Mouse (Mus musculus) MEL (cell line): Measurements from ENCODE around the gene Pcgf1. TPM values are rescaled to one million over a fixed set of nuclear protein-coding genes. Genes with fewer than 3 reads are reported as not detected.

Experiments
- DNase-seq: peaks from one replicate; pipeline ENCODE4 v3.0.0; 2011; ENCODE audit warnings: low read depth, low spot score
- H3K27ac ChIP-seq: 2 replicates; pipeline ENCODE4 v1.5.1; 2012; ENCODE audit warnings: low read depth, mild to moderate bottlenecking, control low read depth, low read length, moderate library complexity; ENCODE audit not compliant: control insufficient read depth
- H3K27me3 ChIP-seq, 2 experiments: fragments of 150-350 bp in 1 of 2; sonication (generic) in 1 of 2; 2 replicates each; pipeline ENCODE4 v1.6.1; 2012; ENCODE audit warnings: low read length in 2 of 2, mild to moderate bottlenecking in 2 of 2, improper control_type of control experiment in 1 of 2, moderate library complexity in 1 of 2; ENCODE audit not compliant: insufficient read depth in 2 of 2, control insufficient read depth in 1 of 2
- H3K36me3 ChIP-seq, 2 experiments: 2 replicates each; pipeline ENCODE4 v1.6.1; 2012 to 2014; ENCODE audit warnings: low read length in 2 of 2, improper control_type of control experiment in 1 of 2, inconsistent platforms in 1 of 2, mild to moderate bottlenecking in 1 of 2; ENCODE audit not compliant: insufficient read depth in 2 of 2, control insufficient read depth in 1 of 2
- H3K4me1 ChIP-seq, 2 experiments: fragments of 150-350 bp in 1 of 2; sonication (generic) in 1 of 2; 2 replicates each; pipeline ENCODE4 v1.6.1; 2012; ENCODE audit warnings: low read length in 2 of 2, improper control_type of control experiment in 1 of 2, mild to moderate bottlenecking in 1 of 2; ENCODE audit not compliant: insufficient read depth in 2 of 2, control insufficient read depth in 1 of 2
- H3K4me3 ChIP-seq, 2 experiments: fragments of 150-350 bp in 1 of 2; sonication (generic) in 1 of 2; 2 replicates each; pipeline ENCODE4 v1.5.1; 2012; ENCODE audit warnings: low read depth in 2 of 2, low read length in 2 of 2, mild to moderate bottlenecking in 2 of 2, moderate library complexity in 2 of 2, control low read depth in 1 of 2, improper control_type of control experiment in 1 of 2; ENCODE audit not compliant: control insufficient read depth in 1 of 2, insufficient read depth in 1 of 2
- H3K79me2 ChIP-seq: 2 replicates; pipeline ENCODE4 v1.6.1; 2012; ENCODE audit warnings: mild to moderate bottlenecking, low read length, moderate library complexity; ENCODE audit not compliant: control insufficient read depth, poor library complexity, insufficient read depth
- H3K9ac ChIP-seq: 2 replicates; pipeline ENCODE4 v1.6.1; 2012; ENCODE audit warnings: low read depth, mild to moderate bottlenecking, control low read depth, low read length, moderate library complexity; ENCODE audit not compliant: control insufficient read depth, poor library complexity, severe bottlenecking
- H3K9me3 ChIP-seq: fragments of 150-350 bp; sonication (generic); replicated peaks from 2 replicates; pipeline ENCODE4 v1.6.1; 2012; ENCODE audit warnings: mild to moderate bottlenecking, low read length, improper control_type of control experiment, moderate library complexity; ENCODE audit not compliant: insufficient read depth
- BHLHE40 ChIP-seq: IDR thresholded peaks from 2 replicates; pipeline ENCODE4 v1.6.1; 2012; ENCODE audit warnings: low read depth, mild to moderate bottlenecking, inconsistent platforms, low read length, improper control_type of control experiment, borderline replicate concordance
- CHD1 ChIP-seq: IDR thresholded peaks from 2 replicates; pipeline ENCODE4 v1.6.1; 2012; ENCODE audit warnings: low read depth, mild to moderate bottlenecking, inconsistent platforms, low read length, improper control_type of control experiment
- E2F4 ChIP-seq: IDR thresholded peaks from 2 replicates; pipeline ENCODE4 v1.6.1; 2011; ENCODE audit warnings: low read depth, low read length, improper control_type of control experiment, borderline replicate concordance
- GATA1 ChIP-seq: IDR thresholded peaks from 2 replicates; pipeline ENCODE4 v1.6.1; 2011; ENCODE audit warnings: low read depth, low read length, improper control_type of control experiment
- HCFC1 ChIP-seq: IDR thresholded peaks from 2 replicates; pipeline ENCODE4 v1.6.1; 2012; ENCODE audit warnings: low read depth, mild to moderate bottlenecking, inconsistent platforms, low read length, improper control_type of control experiment, moderate library complexity
- JUND ChIP-seq: IDR thresholded peaks from 2 replicates; pipeline ENCODE4 v1.6.1; 2011; ENCODE audit warnings: low read depth, mild to moderate bottlenecking, improper control_type of control experiment, low read length
- MAX ChIP-seq: IDR thresholded peaks from 2 replicates; pipeline ENCODE4 v1.6.1; 2011; ENCODE audit warnings: low read length, improper control_type of control experiment
- MEF2A ChIP-seq: IDR thresholded peaks from 2 replicates; pipeline ENCODE4 v1.6.1; 2014; ENCODE audit warnings: low read depth, mild to moderate bottlenecking, inconsistent platforms, low read length, improper control_type of control experiment; ENCODE audit not compliant: poor library complexity, insufficient replicate concordance, severe bottlenecking; ENCODE audit errors: extremely low read depth
- MXI1 ChIP-seq: IDR thresholded peaks from 2 replicates; pipeline ENCODE4 v1.6.1; 2011; ENCODE audit warnings: mild to moderate bottlenecking, low read depth, low read length, improper control_type of control experiment
- NELFE ChIP-seq: IDR thresholded peaks from 2 replicates; pipeline ENCODE4 v1.6.1; 2011; ENCODE audit warnings: low read depth, low read length, improper control_type of control experiment
- NRF1 ChIP-seq: IDR thresholded peaks from 2 replicates; pipeline ENCODE4 v1.6.1; 2014; ENCODE audit warnings: low read depth, mild to moderate bottlenecking, inconsistent platforms, low read length, improper control_type of control experiment, moderate library complexity; ENCODE audit not compliant: poor library complexity, insufficient read depth, severe bottlenecking
- POLR2AphosphoS2 ChIP-seq: IDR thresholded peaks from 2 replicates; pipeline ENCODE4 v1.6.1; 2011; ENCODE audit warnings: low read length, improper control_type of control experiment
- POLR2AphosphoS5 ChIP-seq: IDR thresholded peaks from 2 replicates; pipeline ENCODE4 v1.6.1; 2012; ENCODE audit warnings: low read depth, borderline replicate concordance, mild to moderate bottlenecking, inconsistent platforms, low read length, moderate library complexity, mixed read lengths
- RCOR1 ChIP-seq: IDR thresholded peaks from 2 replicates; pipeline ENCODE4 v1.6.1; 2012; ENCODE audit warnings: low read depth, mild to moderate bottlenecking, inconsistent platforms, low read length, improper control_type of control experiment
- SIN3A ChIP-seq: IDR thresholded peaks from 2 replicates; pipeline ENCODE4 v1.6.1; 2012; ENCODE audit warnings: low read length, improper control_type of control experiment, inconsistent platforms
- SMC3 ChIP-seq: IDR thresholded peaks from 2 replicates; pipeline ENCODE4 v1.6.1; 2011; ENCODE audit warnings: low read depth, low read length, improper control_type of control experiment
- UBTF ChIP-seq: IDR thresholded peaks from 2 replicates; pipeline ENCODE4 v1.6.1; 2012; ENCODE audit warnings: low read depth, mild to moderate bottlenecking, inconsistent platforms, low read length, improper control_type of control experiment, moderate library complexity, borderline replicate concordance; ENCODE audit not compliant: insufficient read depth
- USF2 ChIP-seq, 2 experiments: IDR thresholded peaks; 2 replicates each; pipeline ENCODE4 v1.6.1; 2011 to 2012; ENCODE audit warnings: improper control_type of control experiment in 2 of 2, low read length in 2 of 2, borderline replicate concordance in 1 of 2, inconsistent platforms in 1 of 2, low read depth in 1 of 2, mild to moderate bottlenecking in 1 of 2; ENCODE audit not compliant: insufficient read depth in 1 of 2
- ZC3H11A ChIP-seq: IDR thresholded peaks from 2 replicates; pipeline ENCODE4 v1.6.1; 2012; ENCODE audit warnings: low read depth, mild to moderate bottlenecking, inconsistent platforms, low read length, improper control_type of control experiment
- polyA plus RNA-seq, 2 experiments: library from polyadenylated mRNA; stranded (reverse) in 1 of 2; unstranded in 1 of 2; fragments of >175 nt in 1 of 2; fragments of >200 nt in 1 of 2; gene quantifications; 2 replicates each; pipeline versions ENCODE4 v1.2.1 to v1.2.4; 2012; ENCODE audit warnings: low replicate concordance in 2 of 2, low read depth in 1 of 2; ENCODE audit not compliant: insufficient read length in 2 of 2, insufficient read depth in 1 of 2, missing spikeins in 1 of 2
- total RNA-seq: library from RNA; depleted of rRNA; stranded (reverse); fragments of 300-350 nt; gene quantifications from 2 replicates; pipeline ENCODE4 v1.2.3, GENCODE M21; 2012; rRNA removed

Pcgf1 gene
- total RNA-seq (18.2 and 19.2 TPM in 2 replicates), polyA plus RNA-seq (10 to 100 TPM in 1 of 2 experiments, not detected in 1; 25.2 TPM)

DNA sequence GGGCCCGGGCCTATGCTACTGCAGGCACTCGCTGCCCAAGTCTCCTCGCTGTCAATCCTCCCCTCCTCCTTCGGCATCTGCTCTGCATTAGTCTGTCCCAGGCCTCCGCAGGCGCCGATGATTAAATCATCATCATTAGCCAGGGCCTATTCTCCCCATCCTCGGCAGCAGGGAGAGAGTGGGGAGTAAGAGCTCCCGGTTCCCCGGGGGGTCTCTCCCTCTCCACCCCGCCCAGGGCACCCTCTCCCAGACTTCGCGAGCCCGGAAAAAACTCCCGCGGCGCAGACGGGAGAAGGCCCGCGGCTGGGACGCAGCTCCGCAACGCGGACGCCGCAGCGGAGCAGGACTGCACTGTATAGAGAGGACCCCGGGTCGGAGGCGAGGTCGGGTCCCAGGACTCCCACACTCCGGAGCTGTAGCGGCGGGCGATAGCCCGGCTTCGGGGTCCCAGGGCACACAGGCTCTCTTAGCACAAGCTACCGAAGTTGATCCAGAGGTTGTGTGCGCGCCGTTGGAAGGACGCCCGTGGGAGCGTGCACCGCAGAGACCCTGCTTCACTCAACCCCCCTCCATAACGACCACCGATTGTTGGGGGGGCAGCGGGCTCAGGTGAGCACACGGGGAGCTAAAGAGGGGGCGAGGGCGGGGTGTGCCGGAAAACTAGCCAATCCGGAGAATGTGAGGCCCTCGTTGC lies at the start of gene Pcgf1:
TSS of gene Pcgf1 (plus strand) at position 240 of the 694 bp plus-strand sequence.
- peak; percentile 57 for DNase-seq
- Histone ChIP-seq H3K27ac (peak within 1 kb of the TSS; percentile 89), H3K4me3 (peak within 1 kb of the TSS; percentile 78 to 88), H3K9ac (peak within 1 kb of the TSS; percentile 96), H3K79me2 (peaks cover 11% of the 10 kb centered on the region), H3K4me1 (peaks cover 0 to 13% of the 10 kb centered on the region in 2 experiments; a peak in 2 of 4 replicates), H3K36me3 (peaks cover 0 to 9% of the 10 kb centered on the region in 2 experiments; a peak in 2 of 4 replicates), H3K27me3 (no peaks in the 10 kb centered on the region), H3K9me3 (no peaks in the 10 kb centered on the region)
- peak; percentile 34; the same call in 1 of the 2 replicates for TF ChIP-seq MXI1
- TF ChIP-seq NRF1: peak; percentile 25; the same call in 1 of the 2 replicates
- no peak for TF ChIP-seq USF2 (IDR thresholded peaks at IDR 0.05; ENCODE audit: borderline replicate concordance in 1 of 2, insufficient read depth in 1 of 2, low read depth in 1 of 2, low read length in 2 of 2)
- TF ChIP-seq UBTF: peak; percentile 78; the same call in 1 of the 2 replicates
- TF ChIP-seq HCFC1: 0 out of 2 replicates have a peak, but pooled peaks have one; percentile 43
- TF ChIP-seq GATA1: no peak

DNA sequence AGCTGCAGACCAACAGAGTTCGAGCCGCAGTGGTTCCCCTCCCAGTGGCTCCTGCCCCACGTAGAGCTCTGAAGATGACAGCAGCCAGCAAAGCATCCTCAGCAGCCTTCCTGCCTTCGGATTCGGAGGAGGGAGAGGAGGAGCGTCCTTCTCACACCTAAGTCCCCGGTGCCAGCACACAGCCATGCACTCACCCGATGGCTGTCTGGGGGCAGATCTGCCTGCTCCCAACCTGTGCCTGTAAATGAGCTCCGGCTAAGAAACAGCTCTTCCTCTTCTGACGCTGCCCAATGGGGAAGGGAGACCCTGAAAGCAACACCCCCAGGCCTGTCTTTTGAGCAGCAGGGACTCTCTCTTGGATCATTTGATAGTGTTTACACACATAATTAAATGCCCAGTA lies 47.9 kb upstream of the Pcgf1 start:
- no peak for TF ChIP-seq POLR2AphosphoS2
- no peak for TF ChIP-seq MEF2A
- Histone ChIP-seq H3K36me3 (peaks cover 0 to 4% of the 10 kb centered on the region in 2 experiments; a peak in 2 of 4 replicates), H3K27ac (no peak overlapping the region), H3K9me3 (no peaks in the 10 kb centered on the region), H3K4me1 (peaks cover 0 to 5% of the 10 kb centered on the region in 2 experiments; a peak in 2 of 4 replicates), H3K4me3 (no peak overlapping the region), H3K9ac (no peak overlapping the region), H3K79me2 (peaks cover 9% of the 10 kb centered on the region), H3K27me3 (no peaks in the 10 kb centered on the region)
- no peak for DNase-seq

DNA sequence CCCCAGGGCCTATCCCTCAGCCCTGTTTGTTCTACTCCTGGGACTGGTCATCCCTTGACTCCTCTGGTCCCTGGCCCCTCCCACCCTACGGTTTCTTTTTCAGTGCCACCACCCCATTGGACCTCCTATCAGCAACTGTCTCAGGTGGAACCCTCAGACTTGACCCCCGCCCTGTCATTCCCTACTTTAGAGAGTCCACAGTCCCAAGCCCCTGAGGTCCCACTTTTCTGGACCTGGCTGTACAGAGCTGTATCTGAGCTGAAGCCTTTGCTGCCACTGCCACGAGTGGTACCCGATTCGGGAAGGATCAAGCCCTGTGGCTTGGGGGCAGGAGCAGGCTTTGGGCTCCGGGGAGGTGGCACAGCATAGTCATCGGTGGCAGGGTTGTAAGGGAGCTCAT lies 46.6 kb upstream of the Pcgf1 start:
- H3K27ac ChIP-seq: no peak overlapping the region
- no peaks in the 10 kb centered on the region for H3K9me3 ChIP-seq
- no peaks in the 10 kb centered on the region; a peak in 1 of 4 replicates for H3K27me3 ChIP-seq
- H3K36me3 ChIP-seq: peaks cover 0 to 4% of the 10 kb centered on the region in 2 experiments; a peak in 2 of 4 replicates
- TF ChIP-seq POLR2AphosphoS5: no peak
- TF ChIP-seq BHLHE40: no peak
- TF ChIP-seq NRF1: no peak
- no peak for TF ChIP-seq POLR2AphosphoS2
- no peak for TF ChIP-seq MXI1
- TF ChIP-seq CHD1: no peak
- no peak for TF ChIP-seq ZC3H11A
- no peak for TF ChIP-seq JUND
- no peak for TF ChIP-seq SMC3
- no peak for TF ChIP-seq RCOR1
- no peak for TF ChIP-seq E2F4
- no peak for TF ChIP-seq SIN3A
- TF ChIP-seq MEF2A: no peak
- TF ChIP-seq NELFE: no peak
- no peak for TF ChIP-seq MAX
- no peak for TF ChIP-seq UBTF
- TF ChIP-seq, all 39 proteins: peak for 0
- H3K4me1 ChIP-seq: peaks cover 0 to 5% of the 10 kb centered on the region in 2 experiments; a peak in 2 of 4 replicates
- H3K9ac ChIP-seq: no peak overlapping the region
- H3K79me2 ChIP-seq: peaks cover 9% of the 10 kb centered on the region
- no peak overlapping the region for H3K4me3 ChIP-seq
- DNase-seq: no peak
